Mouse (Mus musculus) heart, postnatal 10 days (tissue): ENCODE data around the gene Slc2a2. TPM values are rescaled to one million over a fixed set of nuclear protein-coding genes. Genes with fewer than 3 reads are reported as not detected.

Experiments used
- total RNA-seq, 2 experiments: library from RNA; stranded (reverse); gene quantifications; 2 replicates each; pipeline ENCODE4 v1.2.3; 2021

The Slc2a2 gene
- total RNA-seq, 2 experiments from 2014 or later: 0.10 TPM; not detected in 1

Other genes starting within 250 kb of the Slc2a2 start
- gene Eif5a2, start 83.4 kb downstream of the Slc2a2 start, total RNA-seq: 1 to 10 TPM; 4.0 to 4.3 TPM
- gene Rpl22l1, start 107.5 kb downstream of the Slc2a2 start, total RNA-seq: 100 to 1,000 TPM; 131 to 140 TPM
- gene Gm1527, start 194.7 kb downstream of the Slc2a2 start, total RNA-seq: not detected